Mouse (Mus musculus) liver, embryonic 14.5 days (tissue): Measurements from ENCODE around the gene Cidec.

Source experiments
- CTCF ChIP-seq: IDR thresholded peaks from 2 replicates; pipeline ENCODE4 v1.5.1; 2016; ENCODE audit warnings: antibody characterized with exemption, low read depth, control low read depth
- EP300 ChIP-seq: IDR thresholded peaks from 2 replicates; pipeline ENCODE4 v1.6.1; 2016; ENCODE audit warnings: antibody characterized with exemption, low read depth

GRCm38 (mm10) chr6:113423000-113423399 is 12.6 kb downstream of the Cidec start:
- no peak for TF ChIP-seq CTCF
- no peak for TF ChIP-seq EP300
